Mouse (Mus musculus): ENCODE measurements at regions not wholly inside any gene's neighbourhood (a gene's known extent, or its start where the extent isn't known, plus 50 kb on each side); places are given as distances from the start of the nearest gene placed in this dataset.

DNA sequence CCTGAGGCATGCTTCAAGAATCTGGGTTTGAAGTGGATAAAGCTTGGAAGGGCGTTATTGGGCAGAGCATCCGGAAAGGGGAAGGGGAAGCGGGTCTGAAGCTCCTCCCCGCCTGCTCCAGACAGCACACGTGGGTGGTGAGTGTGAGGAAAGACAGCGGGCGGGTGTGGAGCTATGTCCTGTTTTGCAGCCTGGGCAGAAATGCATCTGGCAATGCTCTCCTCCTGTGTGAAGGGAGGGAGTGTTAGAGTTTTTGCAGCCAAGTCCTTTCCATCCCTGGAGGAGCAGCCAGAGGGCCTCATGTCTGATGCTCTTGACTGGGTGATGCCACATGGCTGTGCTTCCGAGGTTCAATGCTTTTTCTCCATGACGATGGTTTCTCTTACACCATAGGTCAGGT is 73.4 kb upstream of the Fndc3a start:
- DNase-seq (ENCODE audit: low spot score in 2 of 2): no peak

DNA sequence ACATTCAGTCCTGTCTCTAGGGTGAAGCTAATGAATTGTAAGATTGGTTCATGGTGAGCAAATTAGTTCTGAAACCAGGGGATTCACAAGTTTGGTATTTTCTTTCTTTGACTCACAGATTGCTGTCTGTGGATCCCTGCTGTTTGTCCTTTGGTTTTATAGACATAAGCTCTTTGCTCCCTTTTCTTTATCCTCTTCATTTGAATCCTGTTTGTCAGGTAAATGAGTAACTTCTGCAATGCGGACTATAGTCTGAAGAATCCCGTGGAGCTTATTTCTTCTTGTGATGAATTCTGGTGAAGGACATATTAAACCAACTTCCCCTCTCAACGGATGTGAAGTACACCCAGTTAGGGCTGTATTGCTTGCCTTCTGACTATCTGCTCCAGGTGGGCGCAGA is 69.6 kb upstream of the Fndc3a start:
- no peak for DNase-seq (ENCODE audit: low spot score in 2 of 2)

DNA sequence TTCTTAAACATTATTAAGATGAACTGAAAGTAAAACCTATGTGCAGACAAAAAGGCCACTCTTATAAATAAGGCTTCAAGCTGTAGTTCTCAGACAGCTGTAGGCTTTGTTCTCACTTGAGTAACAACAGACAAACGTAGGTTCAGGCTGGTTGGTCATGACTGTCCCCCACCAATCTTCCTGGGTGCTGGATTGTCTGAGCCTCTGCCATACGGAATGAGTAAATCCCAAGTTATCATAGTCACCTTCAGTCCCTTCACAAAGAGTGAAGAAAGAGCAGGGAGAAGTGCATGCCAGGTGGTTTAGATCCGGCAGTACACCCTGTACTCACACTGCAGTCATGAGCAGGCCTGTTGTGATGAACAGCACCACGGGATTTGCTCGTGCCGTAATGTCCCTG is 69.0 kb upstream of the Fndc3a start:
- no peak for DNase-seq (ENCODE audit: low spot score in 2 of 2)

DNA sequence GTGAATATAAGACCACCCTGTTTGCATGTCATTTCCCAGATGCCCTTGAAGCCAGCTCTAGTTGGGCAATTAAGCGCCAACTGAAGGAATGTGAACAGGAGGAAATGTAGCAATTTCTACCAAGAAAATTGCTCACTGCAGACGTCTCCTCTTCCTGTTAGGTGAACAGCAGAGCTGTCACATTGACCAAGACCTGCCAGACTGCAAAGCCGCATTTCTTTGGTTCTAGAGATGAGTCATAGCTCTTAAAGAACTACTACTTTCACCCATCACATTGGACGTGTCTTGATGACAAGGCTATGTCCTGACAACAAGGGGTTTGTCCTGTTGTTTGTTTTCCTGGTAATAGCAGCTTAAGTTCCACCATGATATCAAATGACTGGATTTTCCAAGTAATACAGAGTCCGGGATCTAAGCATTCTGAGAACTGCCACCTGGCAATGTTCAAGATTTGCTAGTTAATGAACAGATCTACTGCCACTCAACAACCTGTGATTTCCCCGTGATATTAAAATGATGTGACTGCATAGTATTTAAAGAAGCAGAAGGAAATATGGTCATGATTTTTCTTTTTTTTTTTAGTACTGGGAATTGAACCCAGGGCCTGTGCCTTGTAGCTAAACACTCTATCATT is 68.2 kb upstream of the Fndc3a start:
- DNase-seq (ENCODE audit: low spot score in 2 of 2): no peak

DNA sequence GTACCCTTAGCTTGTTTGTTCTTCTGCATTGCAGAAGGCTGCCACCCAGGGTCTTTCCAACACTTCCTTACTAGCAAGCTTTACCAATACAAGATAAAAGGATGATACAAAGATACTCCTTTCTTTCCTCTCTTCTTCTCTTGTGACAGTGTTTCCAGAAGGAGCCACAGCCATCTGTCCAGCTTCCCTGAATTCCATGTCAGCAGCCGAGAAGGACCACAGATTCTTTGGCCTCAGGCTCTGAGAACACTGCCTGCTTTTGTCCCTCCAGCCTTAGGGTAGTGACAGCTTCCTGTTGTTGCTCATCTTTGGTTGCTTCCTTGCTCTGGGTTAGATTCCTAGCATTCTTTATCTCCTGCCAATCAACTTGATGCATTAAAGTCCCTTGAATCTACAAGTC is 60.4 kb upstream of the Fndc3a start:
- DNase-seq (ENCODE audit: low spot score in 2 of 2): no peak

DNA sequence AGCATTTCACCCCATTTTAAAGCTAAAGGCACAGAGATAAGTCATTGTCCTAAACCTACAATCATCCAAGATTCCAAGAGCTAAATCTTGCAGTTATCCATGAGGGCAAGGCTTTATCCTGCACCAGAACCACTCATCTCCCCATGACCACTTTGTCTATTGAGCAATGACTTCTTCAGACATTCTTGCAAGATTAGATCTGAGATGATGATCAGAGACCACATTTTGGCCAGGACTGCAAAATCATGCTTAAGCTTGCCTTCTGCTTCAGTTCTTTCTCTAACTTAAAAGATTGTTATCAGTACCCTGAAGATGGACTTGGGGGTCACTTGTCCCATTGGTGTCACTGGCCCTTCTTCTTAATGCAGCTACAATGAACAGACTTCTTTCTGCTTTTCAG is 50.3 kb upstream of the Fndc3a start:
- DNase-seq (ENCODE audit: low spot score in 2 of 2): no peak

Measured in thymus, postnatal 10 days (tissue).